Mouse (Mus musculus) myocyte (in vitro differentiated cells): ENCODE measurements around the gene Hnrnpdl. TPM values are rescaled to one million over a fixed set of nuclear protein-coding genes. Genes with fewer than 3 reads are reported as not detected.

Experiments used
- H3K27me3 ChIP-seq: one replicate; pipeline ENCODE4 v1.6.1; 2011; ENCODE audit not compliant: control insufficient read depth, insufficient read depth, insufficient read length
- H3K36me3 ChIP-seq: one replicate; pipeline ENCODE4 v1.6.1; 2011; ENCODE audit not compliant: control insufficient read depth, insufficient read depth
- H3K4me2 ChIP-seq: one replicate; pipeline ENCODE4 v1.6.1; 2011; ENCODE audit warnings: low read depth, control low read depth
- H3K4me3 ChIP-seq: one replicate; pipeline ENCODE4 v1.5.1; 2011; ENCODE audit warnings: mild to moderate bottlenecking, control low read depth, moderate library complexity
- H3K79me2 ChIP-seq: one replicate; pipeline ENCODE4 v1.6.1; 2011; ENCODE audit not compliant: control insufficient read depth, insufficient read depth
- H3ac ChIP-seq: one replicate; pipeline ENCODE4 v1.6.1; 2011; ENCODE audit not compliant: control insufficient read depth, insufficient read length
- CEBPB ChIP-seq: IDR thresholded peaks from 2 replicates; pipeline ENCODE4 v1.6.1; 2011; ENCODE audit warnings: mild to moderate bottlenecking, moderate library complexity; ENCODE audit not compliant: poor library complexity, insufficient read depth, severe bottlenecking
- E2F4 ChIP-seq: IDR thresholded peaks from one replicate; pipeline ENCODE4 v1.6.1; 2011; ENCODE audit warnings: mild to moderate bottlenecking, control low read depth, moderate library complexity; ENCODE audit not compliant: insufficient read depth
- MAX ChIP-seq: IDR thresholded peaks from one replicate; pipeline ENCODE4 v1.6.1; 2011; ENCODE audit warnings: low read depth, mild to moderate bottlenecking, control low read depth
- MYOD1 ChIP-seq, 3 experiments: IDR thresholded peaks; one replicate each; pipeline ENCODE4 v1.6.1; 2011; ENCODE audit warnings: control low read depth in 2 of 3, low read depth in 2 of 3, mild to moderate bottlenecking in 2 of 3, moderate library complexity in 1 of 3; ENCODE audit not compliant: insufficient read length in 2 of 3, control insufficient read depth in 1 of 3
- MYOG ChIP-seq, 3 experiments: IDR thresholded peaks; one replicate each; pipeline ENCODE4 v1.6.1; 2011; ENCODE audit warnings: control low read depth in 2 of 3, low read depth in 2 of 3, mild to moderate bottlenecking in 2 of 3; ENCODE audit not compliant: insufficient read length in 2 of 3, control insufficient read depth in 1 of 3, insufficient read depth in 1 of 3
- POLR2A ChIP-seq: IDR thresholded peaks from one replicate; pipeline ENCODE4 v1.6.1; 2011; ENCODE audit warnings: low read depth, mild to moderate bottlenecking, control low read depth, moderate library complexity; ENCODE audit not compliant: insufficient read length
- POLR2AphosphoS2 ChIP-seq: IDR thresholded peaks from one replicate; pipeline ENCODE4 v1.6.1; 2011; ENCODE audit warnings: low read depth, control low read depth; ENCODE audit not compliant: insufficient read length
- REST ChIP-seq: IDR thresholded peaks from one replicate; pipeline ENCODE4 v1.6.1; 2011; ENCODE audit warnings: mild to moderate bottlenecking, control low read depth, moderate library complexity; ENCODE audit not compliant: insufficient read depth, insufficient read length
- SRF ChIP-seq: IDR thresholded peaks from one replicate; pipeline ENCODE4 v1.6.1; 2011; ENCODE audit warnings: low read depth; ENCODE audit not compliant: control insufficient read depth, insufficient read length
- TCF12 ChIP-seq: IDR thresholded peaks from one replicate; pipeline ENCODE4 v1.6.1; 2011; ENCODE audit warnings: mild to moderate bottlenecking, control low read depth; ENCODE audit not compliant: poor library complexity, insufficient read depth, severe bottlenecking
- TCF3 ChIP-seq: IDR thresholded peaks from one replicate; pipeline ENCODE4 v1.6.1; 2011; ENCODE audit warnings: low read depth, control low read depth; ENCODE audit not compliant: insufficient read length
- USF1 ChIP-seq: IDR thresholded peaks from one replicate; pipeline ENCODE4 v1.6.1; 2011; ENCODE audit warnings: low read depth, mild to moderate bottlenecking, control low read depth, moderate library complexity
- polyA plus RNA-seq: library from polyadenylated mRNA; unstranded; fragments of >200 nt; fragmentation: generic; extraction: Trizol; gene quantifications from one replicate; pipeline ENCODE4 v1.2.1, GENCODE M21; 2012; ENCODE audit warnings: missing spikeins

Hnrnpdl gene
- 45.4 TPM for polyA plus RNA-seq

DNA sequence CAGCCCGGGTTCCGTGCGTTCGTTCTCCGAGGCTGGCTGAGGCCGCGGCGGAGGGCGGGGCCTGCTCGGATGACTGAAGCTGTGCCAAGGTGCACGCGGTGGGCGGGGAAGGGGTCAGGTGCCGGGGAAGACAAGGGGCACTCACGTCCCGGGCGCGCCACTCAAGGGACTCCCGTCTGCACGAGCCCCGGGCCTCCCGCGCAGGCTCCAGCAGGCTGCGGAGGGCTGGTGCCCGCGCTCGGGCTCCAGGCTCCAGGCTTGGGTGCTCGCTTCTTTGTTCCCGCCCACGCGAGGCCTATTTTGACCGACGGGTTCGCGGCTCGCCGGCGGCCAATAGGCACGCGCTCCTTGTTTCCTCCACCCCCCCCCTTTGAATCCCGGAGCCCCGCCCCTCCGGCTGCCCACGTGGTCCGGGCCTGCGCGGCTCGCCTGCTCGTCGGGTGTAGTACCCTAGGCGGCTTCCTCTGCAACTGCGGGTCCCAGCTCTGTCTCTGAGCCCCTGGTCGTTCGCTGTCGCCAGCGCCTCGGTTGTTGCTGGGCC lies at the start of gene Hnrnpdl, which contains the start of gene Enoph1:
Gene Hnrnpdl (minus strand): TSS at position 63 of the 541 bp plus-strand sequence.
Gene Enoph1 (plus strand): TSS at position 384 of the 541 bp plus-strand sequence.
- H3K27me3 ChIP-seq: no peaks in the 10 kb centered on the region
- H3K36me3 ChIP-seq: peaks cover 30% of the 10 kb centered on the region

DNA sequence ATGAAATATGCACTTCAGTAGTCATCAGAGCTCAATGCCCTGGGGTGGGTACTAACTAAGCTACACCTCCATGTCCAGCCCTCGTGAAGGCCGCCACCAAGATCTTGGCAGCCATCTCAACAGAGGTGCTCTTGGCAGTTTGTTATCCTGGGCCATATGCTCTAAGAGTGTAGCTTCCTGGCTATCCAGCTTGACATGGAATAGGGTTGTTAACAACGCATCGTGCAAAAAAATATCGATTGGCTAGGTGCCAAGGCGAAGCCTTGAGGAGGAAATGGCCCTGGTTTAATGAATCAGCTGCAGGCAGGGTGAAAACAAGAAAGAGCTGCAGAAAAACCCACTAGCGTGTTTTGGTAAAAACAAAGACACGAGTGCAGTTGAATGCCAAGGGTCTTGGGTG lies 45.6 kb upstream of the Hnrnpdl start:
- H3K4me3 ChIP-seq: no peak overlapping the region
- no peaks in the 10 kb centered on the region for H3K79me2 ChIP-seq
- TF ChIP-seq MYOG (IDR thresholded peaks at IDR 0.05; ENCODE audit: control insufficient read depth in 1 of 3, insufficient read depth in 1 of 3, insufficient read length in 2 of 3, low read depth in 2 of 3): no peak
- TF ChIP-seq E2F4: no peak
- no peak for TF ChIP-seq REST
- TF ChIP-seq POLR2A: no peak
- no peak for TF ChIP-seq CEBPB
- TF ChIP-seq MAX: no peak
- no peak for TF ChIP-seq MYOD1 (IDR thresholded peaks at IDR 0.05; ENCODE audit: control insufficient read depth in 1 of 3, insufficient read length in 2 of 3, low read depth in 2 of 3)
- TF ChIP-seq TCF3: no peak
- TF ChIP-seq USF1: no peak
- TF ChIP-seq POLR2AphosphoS2: no peak
- no peak for TF ChIP-seq SRF
- TF ChIP-seq TCF12: no peak
- no peak overlapping the region for H3ac ChIP-seq
- peaks cover 13% of the 10 kb centered on the region for H3K27me3 ChIP-seq
- H3K4me2 ChIP-seq: no peak overlapping the region
- H3K36me3 ChIP-seq: no peaks in the 10 kb centered on the region

More for the DNA sequence above, at the start of gene Hnrnpdl, which contains the start of gene Enoph1:
- H3K79me2 ChIP-seq: peaks cover 78% of the 10 kb centered on the region
- peak within 1 kb of the TSS; percentile 75 for H3K4me2 ChIP-seq
- peak within 1 kb of the TSS; percentile 93 for H3ac ChIP-seq
- peak within 1 kb of the TSS; percentile 95 for H3K4me3 ChIP-seq
- no peak for TF ChIP-seq MYOD1 (IDR thresholded peaks at IDR 0.05; ENCODE audit: control insufficient read depth in 1 of 3, insufficient read length in 2 of 3, low read depth in 2 of 3)
- peak; percentile 24 for TF ChIP-seq POLR2AphosphoS2
- peak; percentile 82 for TF ChIP-seq POLR2A
- peak in 1 of 3 experiments; percentile 2 for TF ChIP-seq MYOG (IDR thresholded peaks at IDR 0.05; ENCODE audit: control insufficient read depth in 1 of 3, insufficient read depth in 1 of 3, insufficient read length in 2 of 3, low read depth in 2 of 3)
- TF ChIP-seq TCF3: no peak
- peak; percentile 82 for TF ChIP-seq USF1

DNA sequence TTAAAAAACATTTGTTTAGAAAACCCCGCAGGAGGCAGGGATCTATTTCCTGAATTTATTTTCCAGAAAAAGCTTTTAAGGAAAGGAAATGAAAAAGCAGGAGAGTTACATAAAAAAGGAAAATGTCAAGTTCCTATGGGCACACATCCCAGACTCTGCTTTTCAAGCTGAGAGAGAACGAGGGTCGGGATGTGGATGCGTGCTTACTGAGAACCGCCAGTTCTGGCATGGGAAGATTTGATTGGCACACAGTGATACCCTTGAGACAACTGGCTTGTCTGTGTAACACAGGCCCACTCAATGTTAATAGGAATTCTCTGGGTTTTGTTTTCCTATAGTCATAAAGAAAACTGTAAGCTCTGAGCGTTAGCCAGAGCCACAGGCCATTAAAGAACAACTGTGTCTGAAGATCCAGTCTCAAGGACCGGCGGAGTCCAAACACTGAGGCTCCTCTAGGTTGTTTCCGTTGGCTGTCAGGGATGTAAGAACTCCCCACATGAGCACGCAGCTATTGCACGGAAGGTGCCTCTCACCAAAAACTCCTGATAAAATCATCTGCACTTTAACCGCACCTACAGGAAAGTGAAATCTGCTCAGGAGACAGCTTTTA lies 44.6 kb upstream of the Hnrnpdl start:
- H3K27me3 ChIP-seq: peaks cover 13% of the 10 kb centered on the region
- H3K36me3 ChIP-seq: no peaks in the 10 kb centered on the region
- no peak overlapping the region for H3ac ChIP-seq
- no peak overlapping the region for H3K4me3 ChIP-seq
- TF ChIP-seq MAX (no peak), CEBPB (no peak), TCF12 (no peak), POLR2A (no peak), USF1 (no peak), TCF3 (no peak), SRF (no peak), POLR2AphosphoS2 (no peak), E2F4 (no peak)
- H3K79me2 ChIP-seq: no peaks in the 10 kb centered on the region
- no peak overlapping the region for H3K4me2 ChIP-seq

DNA sequence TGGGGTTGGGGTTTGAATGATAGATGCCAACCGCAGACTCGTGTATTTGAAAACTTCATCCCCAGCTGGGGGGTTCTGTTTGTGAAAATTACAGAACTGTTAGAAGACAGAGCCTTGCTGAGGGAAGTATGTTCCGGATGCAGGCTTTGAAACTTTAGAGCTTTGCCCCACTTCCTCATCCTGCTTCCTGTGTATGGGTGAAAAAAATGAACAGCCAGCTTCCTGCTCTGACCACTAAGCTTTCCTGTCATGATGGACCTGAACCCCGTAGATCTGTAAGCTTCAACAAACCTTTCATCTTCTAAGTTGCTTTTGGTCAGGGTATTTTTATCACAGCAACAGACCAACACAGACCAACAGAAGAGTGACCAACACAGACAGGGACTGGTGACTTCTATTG lies 42.5 kb upstream of the Hnrnpdl start:
- H3K4me3 ChIP-seq: no peak overlapping the region
- H3K27me3 ChIP-seq: peaks cover 13% of the 10 kb centered on the region
- no peak overlapping the region for H3K4me2 ChIP-seq
- TF ChIP-seq MYOG (IDR thresholded peaks at IDR 0.05; ENCODE audit: control insufficient read depth in 1 of 3, insufficient read depth in 1 of 3, insufficient read length in 2 of 3, low read depth in 2 of 3) (no peak), POLR2A (no peak), POLR2AphosphoS2 (no peak), MAX (no peak), TCF12 (no peak), CEBPB (no peak), REST (no peak), USF1 (no peak), TCF3 (no peak), E2F4 (no peak), MYOD1 (IDR thresholded peaks at IDR 0.05; ENCODE audit: control insufficient read depth in 1 of 3, insufficient read length in 2 of 3, low read depth in 2 of 3) (no peak), SRF (no peak)
- H3K36me3 ChIP-seq: no peaks in the 10 kb centered on the region
- H3K79me2 ChIP-seq: no peaks in the 10 kb centered on the region
- H3ac ChIP-seq: no peak overlapping the region

DNA sequence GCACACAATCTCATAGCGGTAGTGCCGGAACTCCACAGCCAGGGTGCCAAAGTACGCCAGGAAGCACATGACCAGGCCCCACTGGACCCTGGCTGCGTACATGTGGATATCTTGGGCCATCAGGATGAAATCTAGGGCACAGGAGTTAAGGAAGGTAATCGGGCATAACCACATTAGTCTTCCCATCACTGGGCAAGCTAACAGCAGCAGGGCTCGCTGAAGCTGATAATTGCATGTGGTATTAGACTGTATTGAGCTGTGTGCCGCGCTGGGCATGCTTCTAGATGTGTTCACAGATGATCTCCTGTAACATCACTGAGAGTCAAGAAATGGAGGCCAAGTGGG lies 40.4 kb upstream of the Hnrnpdl start:
- Histone ChIP-seq H3K36me3 (no peaks in the 10 kb centered on the region), H3K27me3 (peaks cover 5% of the 10 kb centered on the region), H3K4me2 (no peak overlapping the region), H3K79me2 (no peaks in the 10 kb centered on the region), H3ac (no peak overlapping the region), H3K4me3 (no peak overlapping the region)
- TF ChIP-seq MYOD1 (IDR thresholded peaks at IDR 0.05; ENCODE audit: control insufficient read depth in 1 of 3, insufficient read length in 2 of 3, low read depth in 2 of 3): no peak
- TF ChIP-seq REST: no peak
- TF ChIP-seq TCF12: no peak
- TF ChIP-seq SRF: no peak
- TF ChIP-seq E2F4: no peak
- TF ChIP-seq TCF3: no peak
- no peak for TF ChIP-seq USF1
- no peak for TF ChIP-seq POLR2A
- no peak for TF ChIP-seq MAX
- TF ChIP-seq MYOG (IDR thresholded peaks at IDR 0.05; ENCODE audit: control insufficient read depth in 1 of 3, insufficient read depth in 1 of 3, insufficient read length in 2 of 3, low read depth in 2 of 3): no peak
